Mouse (Mus musculus) CD4-positive helper T cell, adult 2 months (primary cell): ENCODE results near the gene Lrpprc.

Experiments used
- DNase-seq: peaks from one replicate; pipeline ENCODE4 v3.0.0-alpha.2; 2012; ENCODE audit warnings: low read depth, missing footprints, low spot score

Gene Lrpprc

DNA sequence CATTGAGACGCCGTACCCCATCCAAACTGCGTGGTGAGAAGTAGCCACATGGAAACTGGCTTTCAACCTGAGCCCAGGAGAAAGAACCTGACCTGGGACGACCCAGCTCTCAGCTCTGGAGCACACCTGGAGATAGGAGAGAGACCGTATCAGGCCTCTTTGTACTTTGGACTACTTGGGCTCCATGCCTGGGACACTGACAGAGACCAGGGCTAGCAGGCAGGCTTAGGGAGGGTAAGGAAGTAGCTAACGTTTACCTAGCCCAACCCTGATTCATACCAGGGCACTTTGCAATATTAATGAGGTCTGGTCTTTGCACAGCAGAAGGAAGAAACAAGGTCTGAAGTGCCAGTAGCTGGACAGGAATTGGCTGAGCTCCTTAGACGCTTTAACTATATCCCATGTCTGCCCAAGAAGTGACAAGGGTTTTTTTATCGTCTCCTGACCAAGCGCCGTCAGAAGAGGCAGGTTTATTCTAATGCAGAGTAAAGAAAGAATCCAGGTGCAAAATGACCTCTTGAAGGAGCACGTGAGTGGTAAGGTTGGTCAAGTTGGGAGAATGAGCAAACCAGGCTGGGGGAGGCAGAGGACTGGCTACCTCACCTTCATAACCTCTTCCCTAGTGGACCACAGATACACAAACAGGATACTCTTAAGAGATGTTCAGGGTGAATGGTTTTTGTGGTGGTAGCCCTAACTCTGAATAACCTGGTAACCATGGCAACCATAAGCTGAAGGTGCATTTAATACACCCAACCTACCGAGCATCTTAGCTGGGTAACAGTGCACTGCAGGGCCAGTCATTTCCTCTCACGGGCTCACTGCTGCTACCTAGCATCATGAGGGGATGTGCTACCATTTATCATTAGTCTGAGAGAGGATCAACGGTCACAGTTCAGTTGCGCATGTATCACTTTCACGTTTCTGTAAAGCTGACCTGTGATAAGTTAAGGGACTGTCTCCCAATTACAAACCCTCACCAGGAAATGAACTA lies 117.9 kb downstream of the Lrpprc start:
- no peak for DNase-seq

DNA sequence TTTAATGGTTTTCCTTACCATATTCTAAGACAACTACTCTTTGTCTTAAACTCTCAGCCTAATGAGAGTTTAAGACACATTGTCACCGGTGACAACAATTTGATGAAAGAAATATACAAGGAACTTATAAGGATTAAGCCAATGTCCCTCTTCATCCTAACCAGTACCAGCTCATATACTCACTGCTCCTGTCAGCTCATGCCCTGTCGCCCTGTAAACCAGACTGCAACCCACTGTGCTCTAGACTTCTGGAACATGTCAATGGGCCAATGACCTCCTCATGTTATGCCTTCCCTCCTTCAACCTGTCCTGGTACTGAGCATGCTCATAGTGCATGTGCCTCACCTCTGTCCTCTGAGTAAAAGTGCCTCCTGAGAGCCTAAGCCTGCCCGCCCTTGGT lies 122.7 kb downstream of the Lrpprc start:
- no peak for DNase-seq

DNA sequence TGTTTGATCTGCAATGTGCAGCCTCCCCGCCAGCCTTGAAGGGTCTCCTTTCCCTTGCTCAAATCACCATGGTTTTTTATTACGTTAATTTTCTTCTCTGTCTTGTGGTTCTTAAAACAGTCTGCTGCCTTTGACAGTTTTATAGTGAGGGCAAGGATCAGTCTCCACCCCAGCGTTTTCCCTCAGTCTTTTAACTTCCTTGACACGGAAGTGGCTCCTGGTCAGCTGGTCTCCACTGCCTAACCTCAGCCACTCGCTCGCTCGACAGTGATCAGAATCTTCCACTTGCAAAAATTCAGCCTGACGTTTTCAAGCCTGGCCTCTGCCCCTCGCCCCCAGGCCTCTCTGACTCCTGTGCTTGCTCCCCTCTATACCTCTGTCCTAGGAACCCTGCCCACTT lies 124.9 kb downstream of the Lrpprc start:
- DNase-seq = no peak

DNA sequence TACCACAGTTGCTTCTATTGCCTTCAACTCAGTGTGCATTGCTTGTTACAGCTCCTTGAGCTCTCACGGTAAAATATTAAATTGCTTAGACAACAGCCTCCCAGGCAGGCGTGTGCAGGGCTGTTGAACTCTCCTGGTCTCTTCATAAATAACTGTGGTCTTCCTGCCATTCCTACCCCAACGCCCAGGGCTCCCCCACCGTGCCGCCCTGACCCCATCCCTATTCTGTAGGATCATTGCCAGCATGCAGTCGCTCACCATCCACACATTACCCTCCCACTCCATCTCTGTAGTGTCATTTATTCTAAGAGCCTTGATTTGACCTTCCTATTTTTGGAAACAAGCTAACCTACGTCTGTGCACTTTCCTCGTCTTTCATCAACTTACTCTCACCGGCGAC lies 125.5 kb downstream of the Lrpprc start:
- DNase-seq = no peak

DNA sequence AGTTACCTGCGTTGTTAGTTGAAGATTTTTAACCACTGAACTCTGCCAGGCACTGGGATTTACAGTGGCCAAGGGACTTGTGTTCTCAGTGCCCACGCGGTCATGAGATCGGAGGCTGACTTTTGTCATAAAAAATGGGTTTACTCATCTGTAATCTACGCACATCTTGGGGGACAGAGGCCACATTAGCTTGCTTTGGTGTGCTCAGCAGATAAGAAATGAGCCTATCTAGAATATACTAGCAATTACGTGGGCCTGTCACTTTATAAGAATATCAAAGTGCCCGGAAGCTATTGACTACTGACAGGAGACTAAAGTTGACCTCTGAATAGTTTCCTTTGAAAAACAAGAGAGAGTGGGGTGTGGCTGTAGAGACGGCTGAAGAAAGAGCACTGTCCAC lies 131.6 kb downstream of the Lrpprc start:
- DNase-seq = no peak

DNA sequence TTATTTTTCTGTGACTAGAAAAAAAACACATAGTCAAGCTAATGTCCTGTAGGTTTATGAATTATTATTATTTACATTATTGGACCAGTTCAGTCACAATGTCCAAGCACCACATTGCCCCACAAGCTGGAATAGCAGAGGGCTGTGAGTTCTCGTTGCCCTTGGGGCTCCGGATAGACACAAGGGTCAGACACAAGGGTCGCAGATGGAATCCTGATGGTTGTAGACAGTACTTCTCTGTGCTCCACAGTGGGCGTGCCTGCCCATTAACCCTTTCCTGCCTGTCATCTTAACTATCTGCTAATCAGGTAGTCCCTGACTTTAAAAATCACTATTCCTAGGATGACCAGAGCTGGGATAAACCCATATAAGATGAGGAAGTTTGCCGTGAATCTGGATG lies 132.4 kb downstream of the Lrpprc start:
- DNase-seq = no peak

DNA sequence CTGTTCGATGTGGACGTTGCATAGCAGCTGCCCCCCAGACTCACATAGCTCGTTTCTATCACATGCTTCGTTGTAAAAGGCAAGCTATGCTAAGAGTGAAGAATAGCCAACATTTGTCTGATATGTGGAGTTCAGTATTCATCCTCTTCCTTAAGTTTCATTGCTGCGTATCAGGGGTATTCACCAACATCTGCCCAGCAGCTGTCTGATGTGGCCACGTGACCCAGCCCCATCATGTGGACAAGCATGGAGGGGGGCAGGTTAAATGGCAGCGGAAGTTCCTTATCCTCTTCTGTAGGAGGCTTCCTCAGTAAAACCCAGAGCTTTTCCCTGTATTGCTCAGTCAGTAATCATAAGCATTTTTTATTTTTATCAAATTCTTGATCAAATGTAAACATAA lies 132.8 kb downstream of the Lrpprc start:
- DNase-seq = no peak

DNA sequence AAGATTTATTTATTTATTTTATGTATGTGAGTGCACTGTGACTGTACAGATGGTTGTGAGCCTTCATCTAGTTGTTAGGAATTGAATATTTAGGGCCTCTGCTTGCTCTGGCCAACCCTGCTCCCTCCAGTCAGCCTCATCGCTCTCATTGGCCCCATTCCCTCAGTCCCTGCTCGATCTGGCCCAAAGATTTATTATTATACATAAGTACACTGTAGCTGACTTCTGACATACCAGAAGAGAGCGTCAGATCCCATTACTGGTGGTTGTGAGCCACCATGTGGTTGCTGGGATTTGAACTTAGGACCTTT lies 133.2 kb downstream of the Lrpprc start:
- no peak for DNase-seq

DNA sequence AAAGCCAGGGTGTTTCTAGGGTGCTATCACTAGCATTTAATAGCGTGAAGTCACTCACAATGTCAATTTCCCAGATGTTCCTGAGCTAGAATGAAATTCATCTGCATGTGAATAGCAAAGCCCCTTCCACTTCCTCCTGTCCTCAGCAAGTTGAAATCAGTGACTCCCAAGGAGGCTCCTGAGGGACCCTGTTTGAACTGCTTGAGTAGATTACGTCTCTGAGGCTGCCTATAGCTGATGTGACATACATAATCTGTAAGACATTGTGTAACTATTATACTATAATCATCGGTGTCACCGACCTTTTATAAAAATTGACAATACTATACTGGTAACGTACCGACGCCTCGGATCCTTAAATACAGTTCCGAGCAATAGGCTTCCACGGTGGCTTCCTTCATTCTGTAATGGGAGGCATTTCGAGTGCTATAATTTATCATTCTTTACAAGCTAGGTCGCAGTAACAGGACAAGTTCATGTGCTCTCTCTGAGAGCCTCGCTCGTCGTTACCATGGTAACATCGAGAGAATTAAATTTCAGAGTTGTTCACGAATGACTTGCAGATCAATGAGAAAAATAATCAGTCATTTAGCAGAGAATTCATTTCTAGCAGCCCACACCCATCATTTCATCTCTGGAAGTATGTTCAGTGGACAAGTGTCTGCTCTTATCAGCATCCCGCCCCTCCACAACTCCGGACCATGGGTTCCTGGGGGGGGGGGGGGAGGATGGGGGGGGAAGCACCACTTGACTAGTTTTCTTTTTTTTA lies 133.8 kb downstream of the Lrpprc start:
- DNase-seq = no peak

DNA sequence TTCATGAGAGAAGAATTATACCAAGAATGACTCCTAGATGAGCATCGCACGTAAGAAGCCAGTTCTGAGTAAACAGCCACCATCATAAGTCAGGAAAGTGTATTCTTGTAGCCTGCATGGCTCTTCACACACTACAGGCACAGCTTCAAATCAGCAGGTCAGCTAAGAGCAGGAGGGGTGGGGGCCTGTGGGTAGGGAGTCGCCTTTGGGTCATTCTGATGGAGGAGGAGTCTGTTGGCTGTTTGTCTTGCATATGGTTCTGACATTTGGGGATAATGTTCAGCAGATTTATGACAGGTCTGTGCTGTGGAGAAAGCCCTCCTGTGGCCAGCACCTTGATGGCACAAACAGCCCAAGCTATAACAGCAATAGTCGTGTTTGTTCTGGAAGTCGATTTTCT lies 134.4 kb downstream of the Lrpprc start:
- DNase-seq = no peak
